Mouse (Mus musculus) WW6 (cell line): Measurements from ENCODE around the gene Taf6l.

Experiments used
- DNase-seq: peaks from one replicate; pipeline ENCODE4 v3.0.0-alpha.2; 2013; ENCODE audit warnings: low read depth, low spot score

Taf6l gene

DNA sequence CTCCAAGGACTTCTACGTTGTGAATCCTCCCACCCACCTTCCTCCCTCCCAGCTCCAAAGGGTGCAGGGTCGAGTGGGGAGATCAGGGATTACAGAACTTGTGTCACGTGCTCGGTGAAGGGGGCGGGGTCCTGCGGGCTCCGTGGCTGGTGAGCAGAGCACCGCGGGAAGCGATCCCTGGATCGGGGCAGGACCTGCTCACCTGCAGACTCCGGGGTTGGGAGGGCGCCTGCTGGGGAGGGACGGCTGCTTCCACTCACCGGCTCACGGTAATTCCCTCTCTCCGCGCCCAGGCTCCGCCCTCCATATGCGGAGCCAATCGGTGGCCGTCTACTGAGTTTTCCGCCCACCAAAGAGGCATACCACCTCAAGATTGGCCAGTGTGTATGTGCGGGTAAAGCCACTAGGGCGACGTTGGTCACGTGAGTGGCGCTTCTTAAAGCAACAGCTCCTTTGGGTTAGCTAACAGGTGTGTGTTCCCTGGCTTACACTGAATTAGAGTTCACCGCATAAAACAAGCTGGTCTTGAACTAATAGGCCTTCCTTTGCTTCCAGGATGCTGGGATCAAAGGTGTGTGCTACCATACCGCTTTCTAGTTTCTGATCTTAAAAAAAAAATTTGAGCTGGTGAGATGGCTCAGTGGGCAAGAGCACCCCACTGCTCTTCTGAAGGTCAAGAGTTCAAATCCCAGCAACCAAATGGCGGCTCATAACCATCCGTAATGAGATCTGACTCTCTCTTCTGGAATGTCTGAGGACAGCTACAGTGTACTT, at the start of gene Taf6l:
Gene Taf6l (minus strand): TSS at position 410 of the 774 bp plus-strand sequence.
- DNase-seq, result peak; percentile 97

GRCm38 (mm10) chr19:8832971-8833370, 46.8 kb upstream of the Taf6l start:
- no peak for DNase-seq

DNA sequence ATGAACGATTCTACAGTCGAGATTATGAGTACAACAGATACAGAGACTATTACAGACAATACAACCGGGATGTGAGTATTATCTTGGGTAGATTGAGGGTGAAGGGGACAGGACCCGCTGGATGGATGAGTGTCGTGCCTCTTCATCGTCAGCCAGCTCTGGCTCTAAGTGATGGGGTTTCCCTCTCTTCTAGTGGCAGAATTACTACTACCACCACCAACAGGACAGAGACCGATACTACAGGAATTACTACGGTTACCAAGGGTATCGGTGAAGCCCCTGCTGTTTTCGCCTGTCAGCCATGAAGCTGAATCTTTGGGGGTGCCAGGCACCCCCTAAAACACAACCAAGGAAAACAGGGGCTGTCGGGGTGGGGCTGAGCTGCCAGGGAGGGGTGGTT, 45.0 kb upstream of the Taf6l start:
- no peak for DNase-seq

- no peak for DNase-seq
These were observed 44.4 kb upstream of the Taf6l start for GRCm38 (mm10) chr19:8830664-8831063.

GRCm38 (mm10) chr19:8829660-8830059, 43.4 kb upstream of the Taf6l start, which contains the start of gene AC129217.1:
TSS of gene AC129217.1 (plus strand) at chr19:8829773.
- DNase-seq, result no peak

DNA sequence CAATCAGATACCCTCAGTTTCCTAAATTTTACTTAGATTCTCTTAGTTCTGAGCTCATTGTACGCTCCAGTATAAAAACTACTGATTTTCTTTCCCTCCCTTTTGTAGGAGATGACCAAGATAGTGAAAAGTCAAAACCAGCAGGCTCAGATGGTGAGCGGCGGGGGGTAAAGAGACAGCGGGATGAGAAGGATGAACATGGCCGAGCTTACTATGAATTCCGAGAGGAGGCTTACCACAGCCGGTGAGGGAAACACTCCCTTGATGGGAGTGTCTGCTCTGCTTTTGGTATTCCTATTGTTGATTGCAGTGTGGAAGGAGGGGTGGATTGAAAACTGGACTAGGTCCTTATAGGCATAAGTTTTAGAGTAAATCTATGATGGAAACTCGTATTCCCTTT, 36.5 kb upstream of the Taf6l start:
- DNase-seq, result no peak

- no peak for DNase-seq
These were observed 34.9 kb upstream of the Taf6l start for GRCm38 (mm10) chr19:8821146-8821545.

DNA sequence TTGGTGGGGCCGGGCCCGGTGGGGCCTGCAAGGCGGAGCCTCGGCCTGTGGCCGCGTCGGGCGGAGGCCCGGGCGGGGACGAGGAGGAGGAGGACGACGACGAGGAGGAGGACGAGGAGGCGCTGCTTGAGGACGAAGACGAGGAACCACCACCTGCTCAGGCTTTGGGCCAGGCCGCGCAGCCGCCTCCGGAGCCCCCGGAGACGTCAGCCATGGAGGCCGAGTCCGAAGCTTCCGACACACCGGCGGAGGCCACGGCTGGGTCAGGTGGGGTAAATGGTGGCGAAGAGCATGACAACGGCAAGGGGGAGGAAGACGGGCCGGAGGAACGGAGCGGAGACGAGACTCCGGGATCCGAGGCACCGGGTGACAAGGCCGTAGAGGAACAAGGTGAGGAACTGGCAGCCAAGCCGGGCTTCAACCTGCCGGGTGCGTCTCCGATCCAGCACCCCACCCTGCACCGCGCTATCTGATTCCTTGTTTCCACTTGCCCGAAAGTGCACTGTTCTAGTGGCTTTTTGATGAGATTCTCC, 34.3 kb upstream of the Taf6l start:
- no peak for DNase-seq

- peak; percentile 97 for DNase-seq
These were observed 33.6 kb upstream of the Taf6l start, which contains the start of gene Hnrnpul2 for GRCm38 (mm10) chr19:8819596-8820423. TSS of gene Hnrnpul2 (plus strand) at chr19:8820010.

DNA sequence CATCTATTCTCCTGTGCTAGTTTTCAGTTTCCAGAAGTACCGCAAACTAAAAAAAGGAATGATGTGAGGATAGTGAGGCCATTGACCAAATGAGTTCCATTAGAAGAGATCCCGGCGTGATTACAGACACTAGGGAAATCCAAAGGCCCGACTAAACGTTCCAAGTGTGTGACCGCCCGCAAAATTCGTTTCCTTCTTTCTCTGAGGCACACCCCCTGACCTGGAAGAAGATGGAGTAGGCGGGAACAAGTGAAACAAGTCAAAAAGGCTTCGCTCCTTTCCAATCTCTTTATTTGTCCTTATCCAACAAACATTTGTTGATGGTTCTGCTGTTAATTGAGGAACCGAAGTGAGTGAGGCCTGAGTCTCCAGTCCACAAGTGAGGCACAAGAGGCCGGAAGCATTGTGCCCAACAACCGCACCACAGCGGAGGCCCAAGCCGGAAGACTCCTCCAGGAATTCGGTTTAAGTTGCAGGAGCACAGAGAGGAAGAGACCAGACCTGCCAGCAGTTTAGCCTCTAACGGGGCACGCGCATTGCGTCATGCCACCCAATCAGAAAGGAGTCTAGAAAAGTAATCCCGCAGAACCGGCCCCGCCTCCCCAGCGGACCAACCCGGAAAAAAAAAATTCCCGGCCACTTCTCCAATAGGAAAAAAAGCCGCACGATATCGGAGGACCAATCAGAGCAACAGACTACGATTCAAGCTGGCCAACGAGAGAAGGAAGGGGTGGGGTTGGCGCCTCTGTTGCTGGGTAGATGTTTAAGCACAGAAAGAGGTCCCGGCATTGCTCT, 32.8 kb upstream of the Taf6l start, which contains the start of gene Ttc9c:
Gene Ttc9c (minus strand): TSS at position 533 of the 795 bp plus-strand sequence.
- peak; percentile 97 for DNase-seq

GRCm38 (mm10) chr19:8818301-8818798, 32.1 kb upstream of the Taf6l start:
- no peak for DNase-seq

DNA sequence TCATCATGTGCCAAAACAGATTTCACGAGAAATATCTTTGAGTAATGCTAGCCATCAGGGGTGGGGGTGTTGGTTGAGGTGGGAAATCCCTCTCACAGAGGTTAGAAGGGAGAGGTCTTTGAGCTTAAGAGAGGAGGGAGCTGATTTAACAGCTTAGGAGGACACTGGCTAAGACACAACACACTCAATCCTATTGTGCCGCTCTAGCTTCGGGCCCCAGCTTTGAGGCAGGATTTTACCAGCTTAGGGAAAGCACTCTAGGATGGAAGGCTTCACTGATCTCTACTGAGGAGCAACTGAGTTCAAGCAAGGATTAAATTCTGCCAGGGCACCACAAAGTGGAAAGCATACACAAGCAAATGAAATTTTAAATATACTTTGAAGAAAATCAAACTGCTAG, 30.8 kb upstream of the Taf6l start:
- no peak for DNase-seq

GRCm38 (mm10) chr19:8815812-8816211, 29.6 kb upstream of the Taf6l start:
- DNase-seq, result no peak

- no peak for DNase-seq
These were observed 20.6 kb upstream of the Taf6l start for GRCm38 (mm10) chr19:8806810-8807209.

DNA sequence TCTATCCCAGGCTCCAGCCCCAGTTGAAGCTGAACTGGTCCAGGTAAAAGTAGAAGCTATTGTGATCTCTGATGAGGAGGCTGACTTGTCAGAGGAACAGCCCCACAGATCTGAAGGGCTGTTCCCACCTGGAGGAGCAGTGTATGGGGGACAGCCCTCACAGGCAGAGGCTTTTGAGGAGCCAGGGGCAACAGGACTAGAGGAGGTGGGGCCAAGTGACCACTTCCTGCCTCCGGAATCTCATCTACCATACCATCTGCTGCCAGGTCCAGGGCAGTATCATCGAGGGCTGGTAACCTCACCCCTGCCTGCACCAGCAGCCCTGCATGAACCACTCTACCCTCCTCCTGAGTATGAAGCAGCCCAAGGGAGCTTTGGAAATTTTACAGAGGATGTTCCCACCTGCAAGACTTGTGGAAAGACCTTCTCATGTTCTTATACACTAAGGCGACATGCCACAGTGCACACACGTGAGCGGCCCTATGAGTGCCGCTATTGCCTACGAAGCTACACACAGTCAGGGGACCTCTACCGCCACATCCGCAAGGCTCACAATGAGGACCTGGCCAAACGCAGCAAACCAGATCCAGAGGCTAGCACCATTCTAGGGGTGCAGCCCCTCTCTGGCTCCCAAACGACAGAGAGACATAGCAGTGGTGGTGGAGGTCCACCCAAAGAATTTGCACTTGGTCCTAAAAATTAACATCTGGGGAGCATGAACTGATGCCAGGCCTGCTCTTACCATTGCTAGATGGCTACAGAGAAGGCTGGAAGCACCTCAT, 17.9 kb upstream of the Taf6l start:
- no peak for DNase-seq

- no peak for DNase-seq
These were observed 17.1 kb upstream of the Taf6l start for GRCm38 (mm10) chr19:8803204-8803780.

- DNase-seq, result peak; percentile 95
These were observed 16.1 kb upstream of the Taf6l start, which contains the start of gene Zbtb3 for GRCm38 (mm10) chr19:8802130-8802821. TSS of gene Zbtb3 (plus strand) at chr19:8802555.

DNA sequence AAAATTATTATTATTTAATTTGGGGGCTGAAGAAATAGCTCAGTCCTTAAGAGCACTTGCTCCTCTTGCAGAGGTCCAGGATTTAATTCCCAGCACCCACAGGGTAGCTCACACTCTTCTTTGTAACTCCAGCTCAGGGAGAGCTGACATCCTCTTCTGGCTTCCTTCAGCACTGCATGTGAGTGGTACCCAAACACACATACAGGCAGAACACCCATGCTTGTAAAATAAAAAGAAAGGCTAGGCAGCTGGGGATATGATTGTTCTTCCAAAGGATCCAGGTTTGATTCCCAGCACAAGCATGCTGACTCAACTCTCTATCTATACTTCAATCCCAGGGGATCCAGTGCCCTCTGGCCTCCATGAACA, 12.7 kb upstream of the Taf6l start:
- DNase-seq, result no peak

DNA sequence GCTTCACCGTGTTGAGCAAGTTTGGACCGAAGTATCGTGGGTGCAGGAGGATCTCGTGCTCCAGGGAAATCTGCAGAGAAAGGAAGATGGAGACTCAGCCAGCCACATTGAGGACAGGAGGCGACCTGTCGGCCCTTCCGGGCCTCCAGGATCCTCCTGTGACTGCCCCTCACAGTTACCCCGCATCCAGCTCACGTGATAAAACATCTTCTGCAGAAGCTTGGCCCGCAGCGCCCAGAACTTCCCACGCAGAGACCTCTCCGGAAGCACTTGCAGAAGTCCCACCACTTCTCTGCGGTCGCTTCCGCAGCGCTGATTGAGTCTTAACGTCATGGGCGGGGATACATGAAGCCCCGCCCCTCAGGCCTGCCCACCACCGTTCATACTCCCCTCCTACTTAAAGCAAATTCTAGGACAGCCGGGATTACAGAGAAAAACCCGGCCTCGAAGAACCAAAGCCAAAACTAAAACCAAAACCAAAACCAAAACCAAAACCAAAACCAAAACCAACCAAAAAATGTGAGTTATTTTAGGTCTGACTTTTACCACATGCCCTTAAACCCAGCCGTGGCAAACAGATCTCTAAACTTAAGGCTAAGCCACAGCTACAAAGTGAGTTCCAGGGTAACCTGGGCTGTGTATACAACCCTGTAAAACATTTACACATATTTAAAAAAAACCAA, 12.2 kb upstream of the Taf6l start, which contains the start of gene Polr2g:
Gene Polr2g (minus strand): TSS at position 314 of the 683 bp plus-strand sequence.
- DNase-seq, result peak; percentile 71
